Mouse (Mus musculus): Measurements from ENCODE around the gene Gm4881. TPM values are rescaled to one million over a fixed set of nuclear protein-coding genes. Genes with fewer than 3 reads are reported as not detected.
A peak's percentile ranks its signal among the peaks of the same experiment; 100 is the strongest.

The Gm4881 gene
- polyA plus RNA-seq, 1 experiment from 2014 or later: not detected

DNA sequence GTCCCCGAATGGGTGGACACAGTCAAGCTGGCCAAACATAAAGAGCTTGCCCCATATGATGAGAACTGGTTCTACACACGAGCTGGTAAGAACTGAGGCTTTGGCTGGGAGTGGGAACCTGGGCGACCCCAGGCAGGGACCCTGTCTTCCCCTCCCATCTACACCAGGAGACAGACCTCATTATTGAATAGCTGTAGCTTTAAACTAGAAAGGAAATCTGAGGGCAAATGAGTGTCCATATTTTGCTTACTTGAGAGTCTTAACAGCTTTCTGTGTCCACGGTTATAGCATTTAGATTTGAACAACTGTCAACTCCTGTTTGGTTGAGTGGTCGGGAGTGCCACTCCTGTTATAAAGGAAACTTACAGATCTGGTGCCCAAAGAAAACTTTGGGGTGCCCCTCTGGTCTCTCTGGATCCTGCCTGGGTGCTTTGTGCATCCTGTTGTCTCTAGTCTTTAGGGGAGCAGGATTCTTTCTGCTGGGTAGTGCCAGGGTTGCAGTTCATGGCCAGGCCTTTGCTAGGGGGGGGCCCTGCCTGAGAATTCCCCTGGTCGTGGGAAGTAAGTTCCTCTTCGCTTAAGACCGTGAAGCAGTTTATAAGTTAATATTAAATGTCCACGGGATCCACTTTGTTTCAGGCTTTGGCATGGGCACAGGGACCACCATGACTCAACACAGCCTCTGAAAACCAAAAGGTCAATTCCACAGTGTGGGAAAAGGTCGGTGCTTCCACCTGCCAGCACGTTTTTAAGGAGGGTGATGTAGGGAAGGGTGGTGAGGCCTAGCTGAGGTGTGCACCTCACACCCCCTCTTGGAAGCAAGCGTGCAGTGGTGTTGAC, 58.6 kb downstream of the Gm4881 start:
- ATAC-seq (ENCODE audit: low read depth): no peak
- Histone ChIP-seq H3K4me2 (ENCODE audit: low read depth, low read length) (peak overlapping the region; percentile 77), H3K9ac (ENCODE audit: low read depth, low read length) (peak overlapping the region; percentile 91), H3K9me3 (replicated peaks; ENCODE audit: control insufficient read depth, low read length) (no peaks in the 10 kb centered on the region), H3K4me1 (ENCODE audit: control insufficient read depth, low read depth, low read length) (peaks cover 34% of the 10 kb centered on the region), H3K36me3 (ENCODE audit: control insufficient read depth, insufficient read depth) (peaks cover 42% of the 10 kb centered on the region), H3K27me3 (ENCODE audit: control insufficient read depth, insufficient read depth, low read depth, low read length) (no peaks in the 10 kb centered on the region), H3K27ac (ENCODE audit: low read length) (peak overlapping the region; percentile 98), H3K4me3 (ENCODE audit: low read depth, low read length) (peak overlapping the region; percentile 79)
- 10% methylated on average over 12 of the region's 12 CpGs for WGBS (ENCODE audit: insufficient replicate concordance)

DNA sequence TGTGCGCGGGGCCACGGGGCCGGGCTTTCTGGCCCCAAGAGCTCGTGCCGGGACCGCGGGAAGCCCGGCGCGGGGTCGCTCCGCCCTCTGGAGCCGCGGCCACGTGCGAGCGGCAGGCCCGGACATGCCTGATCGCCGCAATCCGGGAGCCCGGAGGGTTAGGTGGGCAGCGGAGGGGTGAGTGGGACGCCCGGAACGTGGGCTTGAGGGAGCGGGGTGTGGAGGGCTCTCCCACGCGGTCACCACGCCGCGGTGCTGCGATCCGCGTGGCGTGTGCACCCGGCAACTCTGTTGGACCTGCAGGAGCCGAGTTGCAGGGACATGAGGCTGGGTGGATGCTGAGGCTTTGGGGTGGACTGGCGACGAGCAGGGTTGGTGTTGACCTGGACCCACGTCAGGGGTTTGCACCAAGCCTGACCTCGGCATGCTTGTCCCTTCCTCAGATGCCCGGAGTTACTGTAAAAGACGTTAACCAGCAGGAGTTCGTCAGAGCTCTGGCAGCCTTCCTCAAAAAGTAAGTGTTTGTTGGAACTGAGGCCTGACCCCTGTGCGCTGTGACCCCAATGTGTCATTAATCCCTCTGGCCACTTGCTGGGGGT, 59.5 kb downstream of the Gm4881 start:
- peak overlapping the region; percentile 98 for H3K27ac ChIP-seq (ENCODE audit: low read length)
- peaks cover 36% of the 10 kb centered on the region for H3K36me3 ChIP-seq (ENCODE audit: control insufficient read depth, insufficient read depth)
- WGBS (ENCODE audit: insufficient replicate concordance): under 1% methylated on average over 47 of the region's 47 CpGs
- no peaks in the 10 kb centered on the region for H3K9me3 ChIP-seq (replicated peaks; ENCODE audit: control insufficient read depth, low read length)
- H3K4me3 ChIP-seq (ENCODE audit: low read depth, low read length): peak overlapping the region; percentile 79
- H3K27me3 ChIP-seq (ENCODE audit: control insufficient read depth, insufficient read depth, low read depth, low read length): no peaks in the 10 kb centered on the region
- peaks cover 34% of the 10 kb centered on the region for H3K4me1 ChIP-seq (ENCODE audit: control insufficient read depth, low read depth, low read length)
- peak overlapping the region; percentile 77 for H3K4me2 ChIP-seq (ENCODE audit: low read depth, low read length)
- H3K9ac ChIP-seq (ENCODE audit: low read depth, low read length): peak overlapping the region; percentile 91
- no peak for ATAC-seq (ENCODE audit: low read depth)

DNA sequence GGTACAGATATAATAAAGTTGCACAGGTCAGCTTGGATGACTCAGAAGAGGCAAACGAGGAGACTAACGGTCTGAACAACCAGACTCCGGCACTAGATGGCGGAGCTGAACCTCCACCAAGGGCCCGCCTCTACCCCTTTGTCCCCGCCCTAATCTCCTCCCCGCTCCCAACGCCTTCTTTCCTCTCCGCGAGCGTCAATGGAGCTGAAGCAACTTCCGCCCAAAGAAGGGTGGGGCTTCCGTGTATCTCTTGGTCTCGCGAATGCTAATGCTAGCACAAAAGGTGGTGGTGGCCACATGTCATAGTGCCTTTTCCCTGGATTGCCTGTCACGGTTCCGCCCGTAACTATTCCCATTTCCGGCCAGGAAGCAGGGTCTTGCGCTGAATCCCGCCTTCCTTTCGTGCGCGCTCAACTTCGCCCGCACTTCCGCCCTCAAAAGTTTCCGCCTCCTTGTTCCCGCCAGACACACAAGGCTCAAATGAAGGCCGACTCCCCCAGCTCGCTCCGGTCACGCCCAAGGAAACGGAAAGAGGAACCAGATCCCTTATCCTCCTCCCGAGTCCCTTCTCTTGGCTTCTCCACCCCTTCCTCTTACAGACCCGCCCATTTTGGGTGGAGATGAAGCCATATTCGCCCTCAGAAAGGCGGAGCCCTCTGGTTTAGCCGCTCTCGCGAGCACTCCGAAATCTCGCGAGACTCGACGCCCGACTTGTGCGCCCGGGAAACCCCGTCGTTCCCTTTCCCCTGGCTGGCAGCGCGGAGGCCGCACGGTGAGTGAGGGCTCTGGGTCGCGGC, 60.2 kb downstream of the Gm4881 start, which contains the start of gene Rps19:
TSS of gene Rps19 (plus strand) at position 476 of the 797 bp plus-strand sequence.
- no peaks in the 10 kb centered on the region for H3K9me3 ChIP-seq (replicated peaks; ENCODE audit: control insufficient read depth, low read length)
- peaks cover 29% of the 10 kb centered on the region for H3K36me3 ChIP-seq (ENCODE audit: control insufficient read depth, insufficient read depth)
- no peaks in the 10 kb centered on the region for H3K27me3 ChIP-seq (ENCODE audit: control insufficient read depth, insufficient read depth, low read depth, low read length)
- peak within 1 kb of the TSS; percentile 79 for H3K4me3 ChIP-seq (ENCODE audit: low read depth, low read length)
- H3K4me2 ChIP-seq (ENCODE audit: low read depth, low read length): peak within 1 kb of the TSS; percentile 77
- H3K4me1 ChIP-seq (ENCODE audit: control insufficient read depth, low read depth, low read length): peaks cover 34% of the 10 kb centered on the region
- under 1% methylated on average over 57 of the region's 57 CpGs for WGBS (ENCODE audit: insufficient replicate concordance)
- H3K9ac ChIP-seq (ENCODE audit: low read depth, low read length): peak within 1 kb of the TSS; percentile 91
- H3K27ac ChIP-seq (ENCODE audit: low read length): peak within 1 kb of the TSS; percentile 98
- ATAC-seq (ENCODE audit: low read depth): peak; percentile 91

DNA sequence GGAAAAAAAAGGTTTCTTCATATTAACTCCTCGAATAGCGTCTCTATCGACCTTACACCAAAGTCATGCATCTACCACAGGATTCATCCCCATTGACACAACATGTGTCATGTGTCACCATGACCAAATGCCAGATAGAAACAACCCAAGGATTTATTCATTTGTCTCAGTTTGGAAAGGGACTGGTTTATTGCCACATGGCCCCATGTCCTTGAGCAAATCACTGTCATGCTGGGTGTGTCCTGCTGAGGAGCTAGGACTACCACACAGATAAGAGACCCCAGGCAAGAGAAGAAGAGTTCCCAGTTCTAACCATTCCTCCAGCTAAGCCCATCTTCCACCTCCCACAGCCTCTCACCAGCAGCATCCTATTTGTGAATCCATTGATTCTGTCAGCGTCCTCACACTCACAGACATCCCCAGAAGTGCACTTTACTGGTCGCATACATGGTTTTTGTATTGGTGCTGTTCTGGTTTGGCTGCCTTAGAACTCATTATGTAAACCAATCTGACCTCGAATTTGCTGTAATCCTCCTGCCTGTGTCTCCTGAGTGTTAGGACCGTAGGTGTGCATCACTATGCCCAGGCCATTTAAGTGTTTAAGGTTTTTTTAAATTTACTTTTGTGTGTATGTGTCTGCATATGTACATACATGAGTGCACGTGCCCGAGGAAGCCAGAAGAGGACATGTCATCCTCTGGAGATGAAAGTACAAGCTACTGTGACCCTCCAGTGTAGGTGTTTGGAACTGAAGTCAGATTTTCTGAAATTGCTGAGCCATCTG, 61.7 kb downstream of the Gm4881 start:
- no peak overlapping the region for H3K4me3 ChIP-seq (ENCODE audit: low read depth, low read length)
- 82% methylated on average over 9 of the region's 9 CpGs for WGBS (ENCODE audit: insufficient replicate concordance)
- no peak overlapping the region for H3K9ac ChIP-seq (ENCODE audit: low read depth, low read length)
- H3K36me3 ChIP-seq (ENCODE audit: control insufficient read depth, insufficient read depth): peaks cover 15% of the 10 kb centered on the region
- peaks cover 30% of the 10 kb centered on the region for H3K4me1 ChIP-seq (ENCODE audit: control insufficient read depth, low read depth, low read length)
- no peak overlapping the region for H3K27ac ChIP-seq (ENCODE audit: low read length)
- no peak overlapping the region for H3K4me2 ChIP-seq (ENCODE audit: low read depth, low read length)
- no peak for ATAC-seq (ENCODE audit: low read depth)
- H3K9me3 ChIP-seq (replicated peaks; ENCODE audit: control insufficient read depth, low read length): no peaks in the 10 kb centered on the region
- no peaks in the 10 kb centered on the region for H3K27me3 ChIP-seq (ENCODE audit: control insufficient read depth, insufficient read depth, low read depth, low read length)

DNA sequence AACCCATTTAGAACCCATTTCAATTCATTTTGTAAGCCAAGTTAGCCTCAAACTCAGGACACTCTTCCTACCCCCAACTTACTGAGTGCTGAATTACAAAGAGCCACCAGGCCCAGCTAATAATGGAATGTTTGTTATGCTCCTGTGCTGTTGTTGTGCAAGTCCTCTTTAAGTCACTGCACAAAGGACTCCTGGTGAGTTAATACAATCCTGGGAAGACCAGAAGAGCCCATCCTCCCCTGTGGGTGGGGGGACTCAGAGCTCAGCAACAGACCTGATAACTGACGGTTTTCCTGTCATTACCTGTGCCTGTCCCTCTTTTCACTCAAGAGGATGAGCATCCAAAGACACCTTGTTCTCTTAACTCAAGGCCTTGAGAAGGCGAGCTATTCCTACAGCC, 64.7 kb downstream of the Gm4881 start:
- Histone ChIP-seq H3K9me3 (replicated peaks; ENCODE audit: control insufficient read depth, low read length) (no peaks in the 10 kb centered on the region), H3K4me3 (ENCODE audit: low read depth, low read length) (no peak overlapping the region), H3K4me2 (ENCODE audit: low read depth, low read length) (no peak overlapping the region), H3K4me1 (ENCODE audit: control insufficient read depth, low read depth, low read length) (peaks cover 7% of the 10 kb centered on the region), H3K9ac (ENCODE audit: low read depth, low read length) (no peak overlapping the region), H3K27ac (ENCODE audit: low read length) (no peak overlapping the region), H3K36me3 (ENCODE audit: control insufficient read depth, insufficient read depth) (no peaks in the 10 kb centered on the region), H3K27me3 (ENCODE audit: control insufficient read depth, insufficient read depth, low read depth, low read length) (no peaks in the 10 kb centered on the region; the same call in 1 of the 2 replicates)
- WGBS (ENCODE audit: insufficient replicate concordance): 56% methylated on average over 2 of the region's 2 CpGs
- ATAC-seq (ENCODE audit: low read depth): no peak

DNA sequence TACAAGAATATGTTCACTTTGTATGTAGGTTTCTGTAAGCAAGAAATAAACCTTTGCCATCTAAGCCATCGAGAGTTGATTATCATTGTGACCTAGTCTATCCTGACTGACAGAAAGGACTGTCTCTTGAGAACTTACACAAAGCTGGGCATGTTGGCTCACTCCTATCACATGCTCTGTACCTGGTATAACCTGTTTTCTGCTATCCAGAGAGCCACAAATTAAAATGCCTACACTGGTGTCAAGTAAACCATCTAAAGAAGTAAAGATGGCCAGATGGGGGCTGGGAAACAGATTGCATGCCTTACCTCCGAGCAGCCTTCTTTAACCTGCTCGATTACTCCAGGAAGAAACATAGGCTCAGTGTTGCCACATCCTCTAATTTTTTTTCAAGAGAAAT, 66.7 kb downstream of the Gm4881 start:
- H3K9me3 ChIP-seq (replicated peaks; ENCODE audit: control insufficient read depth, low read length): no peaks in the 10 kb centered on the region
- H3K4me3 ChIP-seq (ENCODE audit: low read depth, low read length): no peak overlapping the region
- H3K27me3 ChIP-seq (ENCODE audit: control insufficient read depth, insufficient read depth, low read depth, low read length): peaks cover under 1% of the 10 kb centered on the region
- 55% methylated on average over 3 of the region's 3 CpGs for WGBS (ENCODE audit: insufficient replicate concordance)
- no peak overlapping the region for H3K27ac ChIP-seq (ENCODE audit: low read length)
- no peaks in the 10 kb centered on the region for H3K36me3 ChIP-seq (ENCODE audit: control insufficient read depth, insufficient read depth)
- no peak overlapping the region for H3K9ac ChIP-seq (ENCODE audit: low read depth, low read length)
- H3K4me2 ChIP-seq (ENCODE audit: low read depth, low read length): no peak overlapping the region
- ATAC-seq (ENCODE audit: low read depth): no peak
- no peaks in the 10 kb centered on the region for H3K4me1 ChIP-seq (ENCODE audit: control insufficient read depth, low read depth, low read length)

Small RNAs within 50 kb of the gene (microRNA-seq; reads per million reads assigned to microRNA genes)
- gene Mir7046: 0.74 reads per million
- gene Mir7047: not detected

Other genes starting within 250 kb of the Gm4881 start
- not detected in 2 replicates for gene BC049730, start 235.3 kb downstream of the Gm4881 start, polyA plus RNA-seq (2015; fragmentation: Nextera tagmentation; extraction: Ambion mirVana)
- not detected in 2 replicates for gene Gm4763, start 217.6 kb downstream of the Gm4881 start, polyA plus RNA-seq (2015; fragmentation: Nextera tagmentation; extraction: Ambion mirVana)
- gene Cd177, start 184.2 kb downstream of the Gm4881 start, polyA plus RNA-seq (2015; fragmentation: Nextera tagmentation; extraction: Ambion mirVana): 13.6 and 18.1 TPM in 2 replicates
- gene Ceacam10, start 167.3 kb downstream of the Gm4881 start, polyA plus RNA-seq (2015; fragmentation: Nextera tagmentation; extraction: Ambion mirVana): 3.1 and 3.5 TPM in 2 replicates
- gene Gm9844, start 82.3 kb downstream of the Gm4881 start, polyA plus RNA-seq (2015; fragmentation: Nextera tagmentation; extraction: Ambion mirVana): 1.2 and 1.4 TPM in 2 replicates
- gene Lypd4, start 74.6 kb downstream of the Gm4881 start, polyA plus RNA-seq (2015; fragmentation: Nextera tagmentation; extraction: Ambion mirVana): not detected in 2 replicates
- not detected in 2 replicates for gene Dmrtc2, start 74.4 kb downstream of the Gm4881 start, polyA plus RNA-seq (2015; fragmentation: Nextera tagmentation; extraction: Ambion mirVana)
- gene Rps19, start 60.1 kb downstream of the Gm4881 start, polyA plus RNA-seq (2015; fragmentation: Nextera tagmentation; extraction: Ambion mirVana): 1,002 and 1,147 TPM in 2 replicates
- 10.5 and 13.9 TPM in 2 replicates for gene Cd79a, start 47.1 kb downstream of the Gm4881 start, polyA plus RNA-seq (2015; fragmentation: Nextera tagmentation; extraction: Ambion mirVana)
- 35.1 and 38.0 TPM in 2 replicates for gene Arhgef1, start 41.6 kb downstream of the Gm4881 start, polyA plus RNA-seq (2015; fragmentation: Nextera tagmentation; extraction: Ambion mirVana)
- 56.4 and 58.7 TPM in 2 replicates for gene Rabac1, start 28.3 kb upstream of the Gm4881 start, polyA plus RNA-seq (2015; fragmentation: Nextera tagmentation; extraction: Ambion mirVana)
- gene Atp1a3, start 61.5 kb upstream of the Gm4881 start, polyA plus RNA-seq (2015; fragmentation: Nextera tagmentation; extraction: Ambion mirVana): 0.95 and 1.1 TPM in 2 replicates
- gene Grik5, start 127.9 kb upstream of the Gm4881 start, polyA plus RNA-seq (2015; fragmentation: Nextera tagmentation; extraction: Ambion mirVana): 0.76 and 0.92 TPM in 2 replicates
- 8.1 and 10.4 TPM in 2 replicates for gene Zfp574, start 128.1 kb upstream of the Gm4881 start, polyA plus RNA-seq (2015; fragmentation: Nextera tagmentation; extraction: Ambion mirVana)
- gene Pou2f2, start 235.2 kb upstream of the Gm4881 start, polyA plus RNA-seq (2015; fragmentation: Nextera tagmentation; extraction: Ambion mirVana): 0.99 and 1.7 TPM in 2 replicates

Data from liver, embryonic 16.5 days (tissue).